Mouse (Mus musculus): ENCODE data around the gene Tagap. TPM values are rescaled to one million over a fixed set of nuclear protein-coding genes. Genes with fewer than 3 reads are reported as not detected.
A peak's percentile ranks its signal among the peaks of the same experiment; 100 is the strongest.

Tagap gene
- 14.6 and 16.8 TPM in 2 replicates for polyA plus RNA-seq (2012; rRNA removed)

GRCm38 (mm10) chr17:7925413-7926160 is at the start of gene Tagap:
Tagap (plus strand) TSS chr17:7926000.
- WGBS, result 15% methylated on average over 13 of the region's 13 CpGs

GRCm38 (mm10) chr17:7876541-7876940 is 49.3 kb upstream of the Tagap start:
- Histone ChIP-seq H3K4me1 (ENCODE audit: control insufficient read depth, insufficient read depth, insufficient read length) (peaks cover 29% of the 10 kb centered on the region; the same call in 1 of the 2 replicates), H3K27me3 (ENCODE audit: control insufficient read depth, insufficient read depth, low read length) (no peaks in the 10 kb centered on the region), H3K4me3 (ENCODE audit: extremely low read depth, insufficient read depth, insufficient read length) (no peak overlapping the region), H3K27ac (ENCODE audit: insufficient read depth, low read length) (no peak overlapping the region), H3K36me3 (ENCODE audit: control insufficient read depth, insufficient read depth, low read length) (no peaks in the 10 kb centered on the region)
- TF ChIP-seq POLR2A (IDR thresholded peaks at IDR 0.05; ENCODE audit: low read depth, low read length) (no peak), CTCF (IDR thresholded peaks at IDR 0.05; ENCODE audit: extremely low read depth, insufficient read depth, insufficient read length, insufficient replicate concordance) (no peak)
- no peak for DNase-seq (ENCODE audit: low read depth in 1 of 2, low spot score in 2 of 2)
- WGBS, result 89% methylated on average over 13 of the region's 13 CpGs

More at GRCm38 (mm10) chr17:7925413-7926160, at the start of gene Tagap:
- Histone ChIP-seq H3K27ac (ENCODE audit: insufficient read depth, low read length) (peak within 1 kb of the TSS; percentile 89), H3K4me3 (ENCODE audit: extremely low read depth, insufficient read depth, insufficient read length) (peak within 1 kb of the TSS; percentile 65), H3K4me1 (ENCODE audit: control insufficient read depth, insufficient read depth, insufficient read length) (peaks cover 2% of the 10 kb centered on the region; the same call in 1 of the 2 replicates), H3K36me3 (ENCODE audit: control insufficient read depth, insufficient read depth, low read length) (peaks cover 21% of the 10 kb centered on the region), H3K27me3 (ENCODE audit: control insufficient read depth, insufficient read depth, low read length) (no peaks in the 10 kb centered on the region)
- peak; percentile 78 to 83 for DNase-seq (ENCODE audit: low read depth in 1 of 2, low spot score in 2 of 2)
- no peak for TF ChIP-seq CTCF (IDR thresholded peaks at IDR 0.05; ENCODE audit: extremely low read depth, insufficient read depth, insufficient read length, insufficient replicate concordance)
- TF ChIP-seq POLR2A (IDR thresholded peaks at IDR 0.05; ENCODE audit: low read depth, low read length), result peak; percentile 89

GRCm38 (mm10) chr17:7877191-7877764 is 48.5 kb upstream of the Tagap start:
- no peak overlapping the region for H3K27ac ChIP-seq (ENCODE audit: insufficient read depth, low read length)
- no peak overlapping the region for H3K4me3 ChIP-seq (ENCODE audit: extremely low read depth, insufficient read depth, insufficient read length)
- WGBS, result 20% methylated on average over 7 of the region's 7 CpGs
- TF ChIP-seq POLR2A (IDR thresholded peaks at IDR 0.05; ENCODE audit: low read depth, low read length) (no peak), CTCF (IDR thresholded peaks at IDR 0.05; ENCODE audit: extremely low read depth, insufficient read depth, insufficient read length, insufficient replicate concordance) (no peak)
- peaks cover 26% of the 10 kb centered on the region; the same call in 1 of the 2 replicates for H3K4me1 ChIP-seq (ENCODE audit: control insufficient read depth, insufficient read depth, insufficient read length)
- H3K27me3 ChIP-seq (ENCODE audit: control insufficient read depth, insufficient read depth, low read length), result no peaks in the 10 kb centered on the region
- no peak for DNase-seq (ENCODE audit: low read depth in 1 of 2, low spot score in 2 of 2)
- H3K36me3 ChIP-seq (ENCODE audit: control insufficient read depth, insufficient read depth, low read length), result no peaks in the 10 kb centered on the region

GRCm38 (mm10) chr17:7877878-7878277 is 47.9 kb upstream of the Tagap start:
- DNase-seq (ENCODE audit: low read depth in 1 of 2, low spot score in 2 of 2), result no peak
- H3K4me1 ChIP-seq (ENCODE audit: control insufficient read depth, insufficient read depth, insufficient read length), result peaks cover 26% of the 10 kb centered on the region; the same call in 1 of the 2 replicates
- no peaks in the 10 kb centered on the region for H3K36me3 ChIP-seq (ENCODE audit: control insufficient read depth, insufficient read depth, low read length)
- 11% methylated on average over 2 of the region's 2 CpGs for WGBS
- no peak overlapping the region for H3K27ac ChIP-seq (ENCODE audit: insufficient read depth, low read length)
- no peak overlapping the region for H3K4me3 ChIP-seq (ENCODE audit: extremely low read depth, insufficient read depth, insufficient read length)
- no peaks in the 10 kb centered on the region for H3K27me3 ChIP-seq (ENCODE audit: control insufficient read depth, insufficient read depth, low read length)
- TF ChIP-seq CTCF (IDR thresholded peaks at IDR 0.05; ENCODE audit: extremely low read depth, insufficient read depth, insufficient read length, insufficient replicate concordance) (no peak), POLR2A (IDR thresholded peaks at IDR 0.05; ENCODE audit: low read depth, low read length) (no peak)

GRCm38 (mm10) chr17:7879529-7879928 is 46.3 kb upstream of the Tagap start:
- no peak for DNase-seq (ENCODE audit: low read depth in 1 of 2, low spot score in 2 of 2)
- 59% methylated on average over 4 of the region's 4 CpGs for WGBS
- Histone ChIP-seq H3K27me3 (ENCODE audit: control insufficient read depth, insufficient read depth, low read length) (no peaks in the 10 kb centered on the region), H3K36me3 (ENCODE audit: control insufficient read depth, insufficient read depth, low read length) (no peaks in the 10 kb centered on the region), H3K4me3 (ENCODE audit: extremely low read depth, insufficient read depth, insufficient read length) (no peak overlapping the region), H3K4me1 (ENCODE audit: control insufficient read depth, insufficient read depth, insufficient read length) (peaks cover 23% of the 10 kb centered on the region; the same call in 1 of the 2 replicates), H3K27ac (ENCODE audit: insufficient read depth, low read length) (no peak overlapping the region)
- TF ChIP-seq POLR2A (IDR thresholded peaks at IDR 0.05; ENCODE audit: low read depth, low read length) (no peak), CTCF (IDR thresholded peaks at IDR 0.05; ENCODE audit: extremely low read depth, insufficient read depth, insufficient read length, insufficient replicate concordance) (no peak)

- Histone ChIP-seq H3K27ac (ENCODE audit: insufficient read depth, low read length) (no peak overlapping the region), H3K27me3 (ENCODE audit: control insufficient read depth, insufficient read depth, low read length) (no peaks in the 10 kb centered on the region), H3K4me1 (ENCODE audit: control insufficient read depth, insufficient read depth, insufficient read length) (peaks cover 2% of the 10 kb centered on the region; the same call in 1 of the 2 replicates), H3K4me3 (ENCODE audit: extremely low read depth, insufficient read depth, insufficient read length) (no peak overlapping the region), H3K36me3 (ENCODE audit: control insufficient read depth, insufficient read depth, low read length) (no peaks in the 10 kb centered on the region)
- no peak for DNase-seq (ENCODE audit: low read depth in 1 of 2, low spot score in 2 of 2)
- 93% methylated on average over 11 of the region's 11 CpGs for WGBS
- TF ChIP-seq CTCF (IDR thresholded peaks at IDR 0.05; ENCODE audit: extremely low read depth, insufficient read depth, insufficient read length, insufficient replicate concordance), result no peak
- no peak for TF ChIP-seq POLR2A (IDR thresholded peaks at IDR 0.05; ENCODE audit: low read depth, low read length)
Observed at GRCm38 (mm10) chr17:7883126-7883525, 42.7 kb upstream of the Tagap start.
